8 mouse cellular contexts compared by ENCODE assay signal in genomic region chr15:78802776-78803391, GRCm38 (mm10). TPM values are rescaled to one million over a fixed set of nuclear protein-coding genes. Genes with fewer than 3 reads are reported as not detected.
DNase-seq lines count a peak whose midpoint lies in the region; ATAC-seq and TF ChIP-seq lines count a peak whose summit lies in the region.

Gene Card10, minus strand, starts transcription at chr15:78803042.

- ATAC-seq in lung, embryonic 16.5 days (ENCODE audit: low read depth): peak; percentile 79

- H3K27ac ChIP-seq in cerebellum, adult 2 months (ENCODE audit: insufficient read depth, low read length): no peak within 1 kb of the TSS
- H3K27ac ChIP-seq in cortical plate, adult 2 months (ENCODE audit: insufficient read depth, low read length): peak within 1 kb of the TSS; percentile 35; the same call in 1 of the 2 replicates
- peak within 1 kb of the TSS; percentile 85 for H3K27ac ChIP-seq in heart, embryonic 10.5 days
- H3K27ac ChIP-seq in lung, embryonic 16.5 days (ENCODE audit: low read length): peak within 1 kb of the TSS; percentile 87
- no peak within 1 kb of the TSS for H3K27ac ChIP-seq in olfactory bulb, adult 2 months (ENCODE audit: insufficient read depth, low read depth, low read length)

- H3K9ac ChIP-seq in lung, embryonic 16.5 days (ENCODE audit: low read length): peak within 1 kb of the TSS; percentile 81

- TF ChIP-seq POLR2A in cerebellum, adult 2 months (IDR thresholded peaks at IDR 0.05; ENCODE audit: borderline replicate concordance, insufficient read depth, low read length): no peak
- TF ChIP-seq POLR2A in cortical plate, adult 2 months (IDR thresholded peaks at IDR 0.05; ENCODE audit: extremely low read depth, insufficient read depth, low read length): no peak
- no peak for TF ChIP-seq POLR2A in olfactory bulb, adult 2 months (IDR thresholded peaks at IDR 0.05; ENCODE audit: insufficient read depth, low read depth, low read length)

- no peaks in the 10 kb centered on the region; the same call in 1 of the 2 replicates for H3K27me3 ChIP-seq in cerebellum, adult 2 months (ENCODE audit: control insufficient read depth, insufficient read depth, low read length)
- H3K27me3 ChIP-seq in heart, embryonic 10.5 days (ENCODE audit: insufficient read depth, poor library complexity, severe bottlenecking): peaks cover 72% of the 10 kb centered on the region
- peaks cover 2% of the 10 kb centered on the region for H3K27me3 ChIP-seq in lung, embryonic 16.5 days (ENCODE audit: control insufficient read depth, insufficient read depth, low read depth, low read length)

- peak within 1 kb of the TSS; percentile 98 for H3K4me2 ChIP-seq in lung, embryonic 16.5 days (ENCODE audit: low read depth, low read length)

- H3K36me3 ChIP-seq in heart, embryonic 10.5 days: no peaks in the 10 kb centered on the region
- no peaks in the 10 kb centered on the region for H3K36me3 ChIP-seq in lung, embryonic 16.5 days (ENCODE audit: control insufficient read depth, insufficient read depth, low read length)

- WGBS in cerebellum, adult 2 months: 6% methylated on average over 67 of the region's 70 CpGs
- WGBS in heart, embryonic 10.5 days: under 1% methylated on average over 70 of the region's 70 CpGs
- 1% methylated on average over 59 of the region's 70 CpGs for WGBS in lung, embryonic 16.5 days
- WGBS in olfactory bulb, adult 2 months: 8% methylated on average over 64 of the region's 70 CpGs

- no peak for TF ChIP-seq CTCF in cerebellum, adult 2 months (IDR thresholded peaks at IDR 0.05; ENCODE audit: borderline replicate concordance, insufficient read depth, low read depth, low read length)
- no peak for TF ChIP-seq CTCF in cortical plate, adult 2 months (IDR thresholded peaks at IDR 0.05; ENCODE audit: extremely low read depth, insufficient read depth, low read length)
- no peak for TF ChIP-seq CTCF in olfactory bulb, adult 2 months (IDR thresholded peaks at IDR 0.05; ENCODE audit: insufficient read depth, low read depth, low read length)

- H3K4me3 ChIP-seq in cerebellum, adult 2 months (replicated peaks; ENCODE audit: insufficient read depth, low read depth, low read length): peak within 1 kb of the TSS; percentile 25
- peak within 1 kb of the TSS; percentile 37 for H3K4me3 ChIP-seq in cortical plate, adult 2 months (ENCODE audit: insufficient read depth, low read length)
- H3K4me3 ChIP-seq in heart, embryonic 10.5 days: peak within 1 kb of the TSS; percentile 71
- H3K4me3 ChIP-seq in lung, embryonic 16.5 days (ENCODE audit: low read length): peak within 1 kb of the TSS; percentile 80
- H3K4me3 ChIP-seq in olfactory bulb, adult 2 months (ENCODE audit: insufficient read depth, low read depth, low read length): peak within 1 kb of the TSS; percentile 48

- H3K4me1 ChIP-seq in cerebellum, adult 2 months (ENCODE audit: control insufficient read depth, insufficient read depth, low read length): peaks cover 6% of the 10 kb centered on the region
- no peaks in the 10 kb centered on the region for H3K4me1 ChIP-seq in cortical plate, adult 2 months (ENCODE audit: control insufficient read depth, insufficient read depth, low read length)
- peaks cover 48% of the 10 kb centered on the region for H3K4me1 ChIP-seq in heart, embryonic 10.5 days
- H3K4me1 ChIP-seq in lung, embryonic 16.5 days (replicated peaks; ENCODE audit: control insufficient read depth, insufficient read depth, low read length): peaks cover 45% of the 10 kb centered on the region
- peaks cover 39% of the 10 kb centered on the region for H3K4me1 ChIP-seq in olfactory bulb, adult 2 months (ENCODE audit: control insufficient read depth, insufficient read depth, low read length)

- no peak for DNase-seq in cerebellum, adult 2 months
- DNase-seq in cerebellum, adult 9-11 months: no peak
- no peak for DNase-seq in heart, embryonic 10.5 days (ENCODE audit: low spot score)
- DNase-seq in kidney, adult 9 months: peak; percentile 71
- DNase-seq in layer of hippocampus, adult 11-12 months (ENCODE audit: low spot score): no peak

- no peaks in the 10 kb centered on the region for H3K9me3 ChIP-seq in heart, embryonic 10.5 days
- no peaks in the 10 kb centered on the region for H3K9me3 ChIP-seq in lung, embryonic 16.5 days (ENCODE audit: control insufficient read depth, low read length)

RNA-seq across cellular contexts. Expression of gene Card10, which starts in this region (rescaled TPM):
- 7.1 and 8.2 TPM in 2 replicates for polyA plus RNA-seq in cerebellum, adult 2 months (2012; rRNA removed)
- polyA plus RNA-seq in cortical plate, adult 2 months (2012; rRNA removed): 4.7 and 5.2 TPM in 2 replicates
- polyA plus RNA-seq in heart, embryonic 10.5 days (2016; fragmentation: Nextera tagmentation; extraction: Ambion mirVana): 3.5 and 4.0 TPM in 2 replicates
- 6.1 and 6.2 TPM in 2 replicates for polyA plus RNA-seq in lung, embryonic 16.5 days (2015; fragmentation: Nextera tagmentation; extraction: Ambion mirVana)
- polyA plus RNA-seq in olfactory bulb, adult 2 months (2012; ENCODE audit: insufficient read depth, insufficient read length, low replicate concordance, missing spikeins): not detected in 2 replicates

Comparison
In these comparisons a context has a peak if more than half of its experiments do, and no peak if none do; other contexts are left out.
1. H3K27ac ChIP-seq: peak in cortical plate, adult 2 months (single experiment), heart, embryonic 10.5 days (single experiment) and lung, embryonic 16.5 days (single experiment); none in cerebellum, adult 2 months (single experiment) and olfactory bulb, adult 2 months (single experiment).
2. H3K4me3 ChIP-seq: peak in every context shown above with its lines; median percentile 80 in lung, embryonic 16.5 days; 71 in heart, embryonic 10.5 days; 48 in olfactory bulb, adult 2 months; 37 in cortical plate, adult 2 months; 25 in cerebellum, adult 2 months.